Mouse (Mus musculus) monocyte, adult 2 months (primary cell): ENCODE data around the gene Gm17606.
A peak's percentile ranks its signal among the peaks of the same experiment; 100 is the strongest.
"Not testable (repeated sequence)": the region's sequence is repeated elsewhere in the genome, so short reads cannot be mapped to it uniquely, and the experiment has no call there.

Experiments used
- DNase-seq, 2 experiments: peaks; one replicate each; pipeline ENCODE4 v3.0.0; 2022; ENCODE audit warnings: low spot score in 2 of 2, low read depth in 1 of 2

Gm17606 gene

DNA sequence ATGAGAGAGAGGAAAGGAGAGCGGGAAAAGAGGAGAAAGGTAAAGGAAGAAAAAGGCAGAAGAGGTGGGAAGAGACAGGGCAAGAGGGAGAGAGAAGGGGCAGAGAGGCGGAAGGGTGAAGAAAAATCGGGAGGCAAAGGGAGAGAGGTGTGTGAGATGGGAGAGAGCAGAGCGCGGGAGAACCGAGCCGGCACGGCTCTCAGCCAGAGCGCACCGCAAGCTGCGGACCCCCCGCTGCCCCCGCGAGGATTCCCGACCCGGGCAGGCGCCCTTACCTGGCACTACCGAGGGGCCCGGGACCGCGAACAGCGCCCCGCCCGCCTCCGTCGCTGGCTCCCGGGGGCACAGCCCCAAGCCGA, at the start of gene Gm17606:
TSS of gene Gm17606 (plus strand) at position 7 of the 359 bp plus-strand sequence.
- no peak for DNase-seq

DNA sequence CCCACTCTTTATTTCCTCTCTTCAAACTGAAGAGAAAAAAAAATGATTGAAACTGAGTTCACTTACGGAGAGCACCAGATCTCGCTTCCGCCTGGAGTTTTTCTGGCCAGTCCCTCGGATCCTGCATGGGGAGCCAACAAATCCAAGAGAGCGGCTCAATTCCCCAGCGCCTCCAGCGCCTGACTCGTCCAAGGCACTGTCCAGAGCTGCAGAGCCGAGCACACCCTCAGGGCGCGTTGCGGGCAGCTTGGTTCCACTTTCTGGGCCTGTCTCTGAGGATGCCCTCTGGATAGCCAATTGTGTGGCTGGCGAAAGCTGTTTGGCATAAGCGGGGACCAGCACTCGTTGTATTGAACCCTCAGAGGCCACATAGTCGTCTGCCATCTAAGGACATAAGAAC, 49.7 kb upstream of the Gm17606 start:
- no peak for DNase-seq

DNA sequence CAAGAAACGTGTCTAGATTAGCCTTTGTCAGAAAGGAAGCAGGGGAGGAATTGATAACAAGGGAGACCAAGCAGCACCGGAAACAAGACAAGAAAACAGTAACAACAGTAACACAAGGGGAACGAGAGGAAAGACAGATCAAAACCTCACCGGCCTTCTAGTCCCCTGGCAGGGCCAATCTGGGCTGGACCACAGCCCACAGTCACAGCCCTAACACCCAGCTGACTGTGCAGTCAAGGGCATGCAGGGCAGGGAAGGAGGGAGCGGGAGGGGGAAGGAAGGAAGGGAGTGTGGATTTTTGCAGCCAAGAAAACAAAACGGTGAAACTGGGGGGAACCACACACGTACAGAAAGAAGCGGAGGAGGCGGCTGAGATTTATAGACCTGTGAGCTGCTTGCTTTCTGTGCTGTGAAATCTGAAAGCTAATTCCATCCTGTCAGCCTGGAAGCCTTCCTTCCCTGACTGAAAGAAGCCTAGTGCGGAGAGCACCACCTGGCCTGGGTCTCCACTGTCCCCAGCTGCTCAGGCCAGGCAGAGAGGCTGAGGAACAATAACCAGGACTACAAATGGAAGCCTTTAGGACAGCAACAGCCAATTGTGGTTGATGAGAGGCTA, 48.3 kb upstream of the Gm17606 start:
- no peak for DNase-seq

DNA sequence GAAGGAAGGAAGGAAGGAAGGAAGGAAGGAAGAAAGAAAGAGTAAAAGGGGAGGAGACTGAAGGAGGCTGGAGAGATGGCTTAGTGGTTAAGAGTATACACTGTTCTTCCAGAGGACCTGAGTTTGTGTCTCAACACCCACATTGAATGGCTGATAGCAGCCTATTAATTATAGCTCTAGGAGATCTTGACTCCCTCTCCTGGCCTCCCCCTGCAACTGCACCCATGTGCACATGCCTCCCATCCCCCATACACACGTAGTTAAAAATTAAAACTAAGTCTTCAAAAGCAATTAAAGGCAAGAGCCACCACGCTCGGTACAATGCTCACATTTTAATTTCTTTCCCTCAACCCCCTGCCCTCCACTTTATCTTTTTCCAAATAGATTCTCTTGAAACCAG, 46.7 kb upstream of the Gm17606 start:
- no peak for DNase-seq

DNA sequence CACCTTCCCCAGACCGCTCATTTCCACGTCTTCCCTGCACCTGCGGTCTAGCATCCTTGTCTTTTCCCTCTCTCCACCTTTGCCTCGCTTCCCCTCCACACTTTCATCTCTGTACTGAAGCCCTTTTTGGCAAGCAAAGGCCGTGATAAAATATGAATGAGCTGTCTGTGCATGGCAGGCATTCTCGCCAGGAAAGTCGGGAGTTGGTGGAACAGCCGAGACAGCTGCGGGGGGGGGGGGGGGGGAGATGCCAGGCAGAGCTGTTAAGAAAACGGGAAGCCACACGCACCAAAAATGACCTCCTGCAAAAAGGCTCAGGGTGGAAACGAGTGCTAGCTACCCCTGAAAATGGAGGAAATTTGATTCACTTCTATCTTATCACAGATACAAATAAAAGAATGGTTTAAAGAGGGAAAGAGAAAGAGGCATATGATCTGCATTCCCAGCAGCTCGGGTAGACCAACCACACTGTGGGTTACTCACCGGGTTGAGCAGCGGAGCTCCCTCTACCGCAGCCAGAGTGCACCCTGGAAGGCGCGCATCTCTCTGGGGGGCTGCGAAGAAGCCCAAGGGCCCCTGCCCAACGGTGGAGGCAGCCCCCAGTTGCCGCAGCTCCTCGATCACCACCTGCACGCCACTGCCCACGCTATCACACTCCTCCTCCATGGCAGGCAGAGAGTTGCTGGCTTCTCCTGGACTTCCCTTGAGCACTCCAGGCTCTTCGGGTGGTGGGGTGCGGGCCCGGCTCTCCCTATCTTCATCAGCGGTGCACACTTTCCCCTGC, 45.9 kb upstream of the Gm17606 start:
- DNase-seq = no peak

DNA sequence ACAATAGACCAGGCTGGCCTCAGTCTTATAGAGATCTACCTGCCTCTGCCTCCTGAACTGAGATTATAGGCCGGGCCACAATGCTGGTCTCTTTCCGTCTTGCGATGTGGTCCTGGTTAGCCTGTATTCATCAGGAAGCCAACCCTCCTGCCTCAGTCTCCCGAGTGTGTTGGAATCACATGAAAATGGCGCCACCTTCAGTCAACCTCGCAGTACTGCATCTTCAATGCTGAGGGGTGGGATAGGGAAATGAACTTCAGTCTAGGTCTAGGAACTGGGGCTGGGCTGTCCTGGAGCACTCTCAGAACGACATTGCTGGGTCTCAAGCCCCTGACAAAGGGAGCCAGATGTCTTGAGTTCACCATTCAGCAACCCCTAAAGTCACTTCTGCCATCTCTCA, 43.7 kb upstream of the Gm17606 start:
- no peak for DNase-seq

DNA sequence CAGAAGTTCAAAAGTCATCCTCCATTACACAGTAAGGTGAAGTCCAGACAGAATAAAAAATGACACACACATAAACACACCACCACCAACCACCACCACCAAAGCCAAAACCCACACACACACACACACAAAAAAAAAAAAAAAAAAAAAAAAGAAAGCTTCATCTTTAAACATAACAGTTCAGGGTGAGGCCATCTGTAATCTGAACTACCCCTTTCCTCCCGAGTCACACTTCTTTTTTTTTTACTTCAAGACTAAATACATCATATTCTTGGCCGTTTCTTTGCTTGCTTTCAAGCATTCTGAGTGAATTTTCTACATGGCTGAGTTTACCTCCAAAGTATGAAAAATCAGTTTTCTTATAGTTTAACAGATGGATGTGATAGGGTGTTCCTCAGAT, 39.2 kb upstream of the Gm17606 start:
- DNase-seq = no peak

DNA sequence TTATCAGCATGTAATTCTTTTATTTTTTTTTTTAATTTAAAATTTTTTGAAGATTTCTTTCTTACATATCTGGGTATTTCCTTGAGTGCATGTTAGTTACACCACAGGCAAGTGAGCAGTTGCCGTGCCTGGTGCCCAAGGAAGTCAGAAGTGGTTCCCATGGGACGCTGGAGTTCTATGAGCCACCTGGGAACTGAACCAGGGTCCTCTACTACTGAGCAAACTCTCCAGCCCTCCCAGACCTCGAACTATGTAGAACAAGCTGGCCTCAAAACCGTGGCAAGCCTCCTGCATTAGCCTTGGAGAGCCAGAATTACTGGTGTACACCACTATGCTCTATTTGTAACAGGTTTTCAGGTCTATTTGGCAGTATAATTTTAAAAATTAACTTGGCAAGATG, 38.1 kb upstream of the Gm17606 start:
- DNase-seq = no peak

DNA sequence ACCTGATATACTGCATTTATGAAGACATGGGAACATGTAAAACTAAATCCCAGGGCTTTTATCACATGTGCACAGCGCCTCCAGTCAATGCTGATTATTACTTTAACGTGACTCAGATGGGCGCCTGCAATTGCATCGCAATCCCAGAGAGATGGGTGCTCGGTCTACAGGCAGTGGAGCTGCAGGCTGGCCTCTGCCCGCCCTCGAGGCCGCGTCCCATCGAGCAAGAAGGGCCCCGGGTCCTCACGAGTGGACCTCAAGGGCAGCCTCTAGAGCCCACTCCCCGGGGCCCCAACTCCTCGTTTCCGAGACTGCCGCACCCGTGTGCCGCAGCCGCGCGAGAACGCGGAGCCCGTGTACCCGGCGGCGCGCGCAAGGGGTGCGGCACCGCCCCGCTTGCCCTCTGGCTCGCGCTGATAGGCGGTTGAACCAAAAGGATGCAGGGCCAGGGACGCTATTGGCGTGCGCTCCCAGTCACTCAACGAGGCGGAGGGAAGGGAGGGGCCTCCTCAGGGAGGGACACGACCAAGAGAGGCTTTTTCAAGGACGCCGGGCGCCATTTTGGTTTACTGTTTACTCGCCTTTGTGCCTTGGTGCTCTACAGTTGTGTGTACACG, 37.6 kb upstream of the Gm17606 start:
- DNase-seq = peak; percentile 86 to 90

DNA sequence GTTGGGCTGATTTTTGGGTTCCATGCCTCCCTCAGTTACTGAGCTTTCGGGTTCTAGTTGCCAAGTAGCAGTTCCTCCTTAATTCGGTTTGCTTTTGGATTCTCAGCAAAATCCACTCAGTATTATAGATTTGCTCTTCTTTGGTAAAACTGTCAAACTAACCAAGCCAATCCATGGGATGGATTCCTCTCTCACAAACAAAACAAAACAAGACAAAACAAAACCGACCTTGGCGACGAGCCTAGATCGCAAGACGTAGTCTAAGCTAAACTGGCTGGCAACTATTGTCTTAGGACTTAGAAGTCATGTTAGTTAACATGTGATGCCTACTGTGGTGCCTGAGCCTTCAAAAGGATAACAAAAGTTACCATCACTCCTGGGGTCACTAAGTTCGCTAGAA, 37.1 kb upstream of the Gm17606 start:
- DNase-seq = no peak

DNA sequence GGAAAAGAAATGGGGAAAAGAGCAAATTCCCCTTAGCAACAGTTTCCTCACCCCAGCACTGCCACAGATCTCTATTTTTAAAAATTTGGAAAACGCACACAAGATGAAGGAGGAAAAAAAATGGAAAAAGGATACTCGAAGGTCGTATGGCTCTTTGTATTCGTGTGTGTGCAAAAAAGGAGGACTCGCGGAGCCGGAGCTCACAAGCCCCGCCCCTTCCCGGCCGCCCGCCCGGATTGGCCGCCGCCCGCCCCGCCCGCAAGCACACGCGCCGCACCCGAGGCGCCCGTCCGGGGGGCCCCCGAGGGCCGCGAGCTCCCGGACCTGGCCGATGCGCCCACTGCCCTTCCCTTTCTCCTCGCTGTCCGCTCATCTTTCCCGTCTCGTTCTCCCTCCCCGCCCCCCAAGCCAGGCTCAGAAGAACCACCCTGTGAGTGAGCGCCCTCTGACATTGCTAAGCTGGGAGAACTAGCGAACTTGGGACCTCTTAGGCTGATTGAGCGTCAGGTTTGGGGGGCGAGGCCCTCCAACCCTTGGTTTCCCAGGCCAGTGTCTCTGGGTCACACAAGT, 34.9 kb upstream of the Gm17606 start, which contains the start of gene 4931414P19Rik:
TSS of gene 4931414P19Rik (minus strand) at position 242 of the 570 bp plus-strand sequence.
- peak in 1 of 2 experiments; percentile 27 for DNase-seq

DNA sequence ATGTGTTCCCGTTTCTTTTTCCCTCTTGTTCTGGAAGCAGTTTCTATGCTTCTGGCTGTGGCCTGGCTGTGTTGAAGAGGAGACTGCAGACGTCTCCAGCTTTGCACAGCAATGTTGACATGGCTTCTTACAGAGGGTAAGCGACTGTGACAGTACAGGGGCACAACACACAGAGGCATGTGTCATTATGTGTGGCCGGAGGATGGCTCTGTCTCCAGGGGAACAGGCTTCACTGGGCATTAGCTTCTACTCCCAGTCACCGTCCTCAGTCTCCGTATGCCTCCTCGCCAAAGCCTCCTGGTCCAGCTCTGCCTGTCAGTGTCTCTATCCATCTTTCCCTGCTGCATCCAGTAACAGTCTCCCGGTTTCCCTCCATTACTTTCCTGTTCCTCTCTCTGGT, 33.5 kb upstream of the Gm17606 start:
- DNase-seq = no peak

DNA sequence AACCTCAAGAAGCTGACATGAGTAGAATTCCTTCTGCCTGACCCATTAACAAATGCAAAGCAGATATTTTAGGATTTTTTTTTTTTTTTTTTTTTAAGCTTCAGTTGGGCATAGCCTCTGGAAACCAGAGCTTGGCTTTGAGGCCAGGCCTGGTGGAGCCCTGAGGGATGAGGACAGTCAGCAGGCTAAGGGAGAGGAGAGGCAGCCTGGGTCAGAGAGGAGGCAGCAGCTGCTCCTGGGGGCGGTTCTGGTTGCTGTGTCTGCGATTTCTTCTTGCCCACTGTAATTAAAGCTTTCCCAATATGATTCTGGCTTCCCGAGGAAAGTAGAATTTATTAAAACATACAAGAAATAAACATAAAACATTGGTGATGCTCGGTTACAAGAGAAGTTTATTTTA, 31.5 kb upstream of the Gm17606 start:
- no peak for DNase-seq

DNA sequence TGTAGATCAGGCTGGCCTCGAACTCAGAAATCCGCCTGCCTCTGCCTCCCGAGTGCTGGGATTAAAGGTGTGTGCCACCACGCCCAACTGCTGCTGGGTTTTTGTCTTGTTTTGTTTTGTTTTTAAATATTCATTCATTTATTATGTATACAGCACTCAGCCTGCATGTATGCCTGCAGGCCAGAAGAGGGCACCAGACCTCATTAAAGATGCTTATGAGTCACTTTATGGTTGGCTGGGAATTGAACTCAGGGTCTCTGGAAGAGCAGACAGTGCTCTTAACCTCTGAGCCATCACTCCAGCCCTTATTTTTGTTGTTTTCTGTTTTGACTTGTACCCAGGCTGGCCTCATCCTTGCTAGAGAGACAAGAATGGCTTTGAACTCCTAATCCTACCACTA, 30.8 kb upstream of the Gm17606 start:
- DNase-seq = no peak

DNA sequence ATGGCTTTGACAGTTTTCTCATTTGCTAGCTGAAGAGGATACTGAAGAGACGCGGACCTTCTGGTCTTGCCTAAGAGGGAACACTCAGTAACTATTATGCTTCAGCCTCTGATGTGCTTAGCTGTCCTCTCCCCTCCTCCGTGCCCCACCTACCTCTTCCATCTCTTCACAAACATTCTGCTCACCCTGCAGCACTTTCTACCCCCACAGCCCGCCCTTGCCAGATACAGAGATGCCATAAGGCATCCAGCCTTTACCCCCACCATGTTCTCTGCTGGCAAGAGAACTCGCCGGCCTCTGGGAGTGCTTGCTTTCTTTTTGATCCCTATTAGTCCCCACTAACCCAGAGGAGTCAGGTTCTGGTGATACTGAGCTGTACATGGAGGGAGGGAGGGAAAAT, 30.1 kb upstream of the Gm17606 start:
- no peak for DNase-seq

DNA sequence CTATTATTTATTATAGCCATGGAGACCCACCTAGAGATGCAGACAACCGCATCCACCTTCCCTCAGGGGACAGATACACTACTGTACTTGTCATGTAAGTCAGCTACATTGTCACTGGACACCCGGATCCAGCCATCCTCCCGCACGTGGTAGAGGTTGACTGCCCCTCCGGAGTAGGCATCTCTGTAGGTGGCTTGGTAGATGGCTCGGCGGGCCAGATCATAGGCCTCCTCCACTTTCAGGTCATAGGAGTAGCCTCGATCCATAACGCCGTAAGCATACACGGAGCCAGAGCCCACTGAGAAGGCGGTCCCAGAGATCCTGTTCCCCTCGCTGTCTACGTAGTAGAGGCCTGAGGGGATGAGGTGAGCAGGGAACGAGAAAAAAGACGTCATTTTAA, 26.6 kb upstream of the Gm17606 start:
- DNase-seq = not testable (repeated sequence)

DNA sequence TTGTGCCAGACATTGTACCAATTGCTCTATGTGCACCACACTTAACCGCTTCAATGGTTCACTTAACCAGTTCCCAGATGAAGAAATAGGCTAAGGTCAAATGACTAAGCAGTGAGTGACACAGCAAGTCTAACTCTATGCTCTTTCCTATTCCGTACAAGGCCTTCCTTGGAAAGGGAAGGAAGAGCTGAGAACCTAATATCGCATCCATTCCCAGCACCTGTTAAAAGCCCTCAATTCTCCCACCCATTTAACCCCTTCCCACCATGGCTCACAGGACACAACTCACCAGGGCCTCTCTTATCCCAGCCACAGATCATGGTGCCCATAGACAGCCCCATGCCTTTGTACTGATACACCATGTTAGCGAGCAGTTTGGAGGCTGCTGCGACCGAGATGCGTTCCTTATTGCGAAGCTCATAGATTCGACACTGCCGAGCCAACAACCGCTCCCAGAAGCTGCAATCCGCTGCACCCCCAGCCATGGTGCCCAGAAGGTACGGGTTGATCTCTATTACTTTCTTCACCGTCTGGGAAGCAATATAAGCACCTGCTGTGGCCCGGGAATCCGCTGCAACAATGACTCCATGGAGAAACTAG, 24.4 kb upstream of the Gm17606 start:
- DNase-seq = no peak

DNA sequence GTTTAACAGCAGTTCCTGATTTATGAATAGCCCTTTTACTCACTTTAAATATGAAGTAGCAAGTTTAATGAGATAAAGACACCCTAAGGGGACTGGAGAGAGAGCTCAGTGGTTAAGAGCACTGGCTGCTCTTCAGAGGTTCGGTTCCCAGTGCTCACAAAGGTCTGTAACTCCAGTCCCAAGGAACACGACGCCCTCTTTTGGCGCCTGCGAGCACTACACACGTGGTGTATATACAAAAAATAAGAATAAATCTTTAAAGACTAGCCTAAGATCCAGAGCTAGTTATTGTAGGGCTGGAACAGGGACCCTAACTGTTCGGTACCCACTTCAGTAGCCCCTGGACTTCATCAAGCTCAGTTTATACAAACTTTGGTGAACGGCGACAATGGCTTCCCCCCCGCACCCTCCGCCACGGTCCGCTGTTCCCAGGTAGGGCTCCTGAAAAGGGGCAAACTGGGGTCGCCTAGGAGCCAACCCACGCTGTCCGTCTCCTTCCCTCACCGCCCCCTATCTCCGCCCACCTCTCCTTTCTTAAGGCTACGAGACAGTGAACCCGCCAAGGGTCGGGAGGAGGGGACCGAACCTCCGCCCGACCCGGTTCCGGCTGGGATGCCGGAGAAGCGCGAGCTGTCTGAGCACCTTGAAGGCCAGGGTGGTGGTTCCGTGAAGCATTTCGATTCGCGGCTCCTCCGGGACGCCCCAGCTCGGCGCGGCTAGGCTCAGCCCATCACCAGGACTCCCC, 23.4 kb upstream of the Gm17606 start:
- DNase-seq = no peak

DNA sequence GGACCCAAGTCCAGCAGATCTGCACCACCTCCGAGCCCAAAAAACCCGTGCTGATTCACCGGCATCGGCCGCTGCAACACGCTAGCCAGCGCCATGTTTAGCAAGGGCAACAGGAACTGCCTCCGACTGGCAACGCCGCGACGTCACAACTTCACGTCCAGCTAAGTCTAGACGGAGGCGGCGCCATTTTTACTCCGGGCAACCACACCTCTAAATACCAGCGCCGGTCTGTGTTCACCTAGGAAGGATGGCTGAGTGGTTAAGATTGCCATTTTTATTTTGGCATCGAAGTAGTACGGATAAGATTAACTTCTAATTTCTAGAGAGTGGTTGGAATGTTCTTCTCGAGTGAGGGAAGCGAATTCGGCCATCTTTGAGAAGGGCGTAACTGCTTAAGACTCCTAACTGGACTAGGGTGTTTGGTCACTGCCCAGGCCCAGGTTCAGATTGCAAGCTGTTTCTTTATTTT, 22.8 kb upstream of the Gm17606 start, which contains the start of gene Psmb5:
TSS of gene Psmb5 (minus strand) at position 126 of the 469 bp plus-strand sequence.
- peak; percentile 69 to 83 for DNase-seq

DNA sequence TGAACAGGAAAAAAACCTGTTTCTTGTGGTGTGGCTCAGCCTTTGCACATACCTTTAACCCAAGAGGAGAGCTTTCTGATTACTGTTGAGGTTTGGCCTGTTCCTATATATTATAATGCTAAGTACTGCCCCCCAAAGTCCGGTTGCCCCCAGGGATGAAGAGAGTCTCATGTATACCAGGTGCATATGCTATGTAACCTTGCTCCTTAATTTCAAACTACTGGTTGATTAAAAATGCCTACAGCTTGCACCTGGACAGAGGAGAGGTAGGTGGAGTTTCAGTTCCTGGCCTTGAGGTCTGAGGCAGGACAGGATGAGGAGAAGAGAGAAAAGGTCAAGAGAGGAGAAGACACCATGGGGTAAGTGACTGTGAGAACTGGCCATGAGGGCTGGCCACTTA, 19.6 kb upstream of the Gm17606 start, which contains the start of gene Psmb11:
TSS of gene Psmb11 (plus strand) at position 301 of the 400 bp plus-strand sequence.
- no peak for DNase-seq

DNA sequence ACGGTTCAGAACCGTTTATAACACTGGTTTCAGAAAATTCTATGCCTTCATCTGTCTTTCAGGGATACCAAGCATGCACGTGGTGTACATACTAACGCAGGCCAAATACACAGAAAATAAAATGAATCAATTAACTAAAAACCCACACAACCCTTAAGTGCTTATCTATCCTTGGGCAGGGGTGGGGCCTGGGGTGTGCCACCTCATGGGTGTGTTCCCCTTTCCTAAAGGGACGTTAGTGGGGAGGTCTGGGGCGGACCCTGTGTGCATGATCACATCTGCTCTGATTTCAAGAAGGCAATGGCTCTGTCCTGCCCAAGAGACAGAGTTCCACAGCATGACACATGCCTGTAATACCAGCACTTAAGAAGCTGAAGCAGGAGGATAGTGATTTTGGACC, 17.4 kb upstream of the Gm17606 start:
- no peak for DNase-seq
